Mouse (Mus musculus) CD8-positive naive resting alpha-beta T cell, adult 57 days (primary cell): ENCODE measurements around the gene Acss1. TPM values are rescaled to one million over a fixed set of nuclear protein-coding genes. Genes with fewer than 3 reads are reported as not detected.

ENCODE experiments used
- total RNA-seq: library from RNA; stranded (reverse); gene quantifications from one replicate; pipeline ENCODE4 v1.2.4, GENCODE M21; 2023

The Acss1 gene
- total RNA-seq, result 56.8 TPM

DNA sequence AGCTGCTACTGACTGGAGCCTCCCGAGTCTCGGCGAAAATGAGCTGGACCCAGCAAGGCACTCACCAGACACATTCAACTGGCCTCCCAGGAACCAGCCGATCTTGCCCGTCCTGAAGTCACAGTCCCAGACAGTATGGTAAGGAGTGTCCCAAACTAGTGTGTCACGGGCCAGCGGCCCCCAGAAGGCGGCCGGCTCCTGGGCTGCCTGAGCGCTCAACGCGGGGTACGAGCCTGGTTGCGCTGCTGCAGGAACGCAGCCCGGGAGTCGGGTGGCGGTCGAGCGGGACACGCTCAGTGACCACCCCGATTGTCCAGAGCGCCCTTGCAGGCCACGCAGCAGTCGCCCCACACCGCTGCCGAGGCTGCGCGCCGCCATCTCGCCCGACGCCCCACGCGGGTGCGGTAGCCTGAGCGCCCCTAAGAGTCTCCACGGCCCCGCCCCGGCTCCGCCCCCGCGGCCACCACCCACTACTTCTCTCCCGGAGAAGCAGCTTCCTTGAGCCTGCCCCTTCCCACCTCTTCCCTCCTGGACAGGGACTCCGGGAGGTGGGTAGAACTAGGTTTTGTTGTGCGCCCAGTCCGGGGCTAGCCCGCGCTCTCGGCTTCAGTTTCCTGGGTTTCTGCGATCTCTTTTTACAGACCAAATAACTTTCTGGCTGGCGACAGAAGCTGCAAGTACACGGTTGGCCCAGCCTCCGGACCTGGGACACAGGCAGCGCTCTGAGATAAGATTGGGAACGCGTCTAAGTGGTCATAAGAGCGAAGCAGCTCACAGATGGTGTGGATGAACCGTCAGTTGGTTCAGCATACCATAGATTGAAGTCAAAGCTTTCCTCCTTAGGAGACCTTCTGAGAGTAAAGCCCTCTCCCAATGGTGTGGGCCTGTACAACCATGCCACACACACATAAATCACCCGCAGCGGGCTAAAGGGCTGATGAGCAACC, at the start of gene Acss1:
Gene Acss1 (minus strand): TSS at position 681 of the 947 bp plus-strand sequence.

DNA sequence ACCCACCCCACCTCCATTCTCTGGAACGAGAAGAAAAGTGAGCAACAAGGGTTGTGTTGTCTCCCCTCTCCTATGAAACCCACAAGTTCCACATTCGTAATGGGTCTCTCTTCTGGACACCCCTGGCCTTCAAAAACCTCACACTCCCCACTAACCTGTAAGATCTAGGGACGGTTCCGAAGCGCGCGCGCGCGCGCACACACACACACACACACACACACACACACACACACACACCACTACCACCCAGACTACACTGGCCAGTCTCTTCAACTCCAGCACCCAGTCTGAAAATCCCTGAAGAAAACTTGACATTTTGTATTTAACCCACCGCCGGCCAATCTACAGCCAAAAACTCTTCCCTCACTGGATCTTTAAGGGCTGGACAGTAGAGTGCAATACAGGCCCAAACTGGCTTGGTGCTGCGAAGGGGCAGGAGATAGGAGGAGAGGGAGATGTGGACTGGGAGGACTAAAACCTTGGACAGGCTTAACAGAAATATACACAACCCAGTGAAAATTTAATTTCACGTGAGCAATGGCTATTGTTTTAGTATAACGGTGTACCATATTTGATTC, 21.0 kb upstream of the Acss1 start, which contains the start of gene Vsx1:
Gene Vsx1 (minus strand): TSS at position 138 of the 578 bp plus-strand sequence.

GRCm38 (mm10) chr2:150608087-150608799, 60.1 kb downstream of the Acss1 start, which contains the start of gene Apmap:
Gene Apmap, minus strand, starts transcription at chr2:150608567.

DNA sequence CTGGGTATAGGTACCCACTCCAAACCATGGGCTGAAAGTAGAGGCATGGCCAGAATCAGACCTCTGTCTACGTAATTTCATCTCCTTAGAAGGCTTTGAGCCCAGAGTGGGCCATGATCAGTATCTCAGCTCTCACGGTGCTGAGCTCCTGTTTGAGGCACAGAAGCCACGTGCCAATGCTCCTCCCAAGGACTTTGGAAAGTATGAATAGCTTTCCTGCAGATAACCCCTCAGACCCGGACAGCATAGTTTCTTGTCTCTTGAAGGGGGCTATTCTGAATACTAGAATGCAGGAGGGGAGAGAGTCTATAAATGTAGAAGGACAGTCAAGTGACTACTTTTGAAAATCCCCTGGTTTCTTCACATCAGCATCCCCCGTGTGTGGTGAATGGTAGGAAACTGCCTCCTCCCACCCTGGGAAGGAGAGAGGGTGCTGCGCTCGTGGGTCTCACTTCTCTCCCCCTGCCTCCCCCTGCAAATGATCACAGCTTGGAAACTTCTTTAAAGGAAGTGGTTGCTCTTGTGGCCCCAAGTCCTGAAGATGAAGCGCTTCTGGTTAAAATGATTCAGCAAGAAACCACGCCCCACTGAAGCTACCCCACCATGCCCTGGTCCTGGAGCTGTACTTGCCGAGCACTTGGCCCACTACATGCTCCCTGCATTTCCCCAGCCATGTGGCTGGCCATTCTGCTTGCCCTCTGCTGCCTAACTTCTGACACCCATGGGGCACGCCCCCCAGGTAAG, 98.3 kb downstream of the Acss1 start, which contains the start of gene Cst7:
Gene Cst7 (plus strand): TSS at position 569 of the 744 bp plus-strand sequence.

Other genes starting within 250 kb of the Acss1 start
- gene Zfp442, start 217.0 kb downstream of the Acss1 start, total RNA-seq, result 2.4 TPM
- gene Zfp345, start 183.4 kb downstream of the Acss1 start, total RNA-seq, result 0.46 TPM
- gene Cst7, start 98.1 kb downstream of the Acss1 start, total RNA-seq, result 50.5 TPM
- 28.0 TPM for gene Apmap, start 59.9 kb downstream of the Acss1 start, total RNA-seq
- gene Vsx1, start 20.9 kb upstream of the Acss1 start, total RNA-seq, result not detected
- 32.9 TPM for gene Entpd6, start 80.5 kb upstream of the Acss1 start, total RNA-seq
- gene Pygb, start 118.2 kb upstream of the Acss1 start, total RNA-seq, result 56.0 TPM
- 36.8 TPM for gene Abhd12, start 236.2 kb upstream of the Acss1 start, total RNA-seq
- gene Gins1, start 236.9 kb upstream of the Acss1 start, total RNA-seq, result 0.80 TPM